Mouse (Mus musculus): ENCODE measurements around the gene Henmt1.

DNA sequence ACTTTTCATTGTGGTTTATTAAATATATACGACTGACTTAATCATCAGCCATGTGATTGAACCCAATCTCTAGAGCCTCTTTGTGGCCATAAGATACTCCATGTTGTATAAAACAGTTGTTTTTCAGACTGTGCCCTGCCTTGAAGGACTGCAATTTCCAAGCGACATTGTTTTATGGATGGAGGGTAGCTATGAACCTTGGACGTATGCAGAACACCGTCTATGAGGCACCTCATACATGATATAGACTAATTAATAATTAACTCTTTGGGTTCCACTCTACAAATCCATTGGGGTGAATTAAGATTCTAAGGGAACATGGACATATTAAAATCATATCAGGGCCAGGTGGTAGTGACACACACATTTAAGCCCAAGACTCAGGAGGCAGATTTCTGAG is 14.0 kb upstream of the Henmt1 start:
- no peak for TF ChIP-seq CTCF (IDR thresholded peaks at IDR 0.05; ENCODE audit: control insufficient read depth, insufficient read depth, insufficient read length)
- TF ChIP-seq MAX (IDR thresholded peaks at IDR 0.05), result no peak
- TF ChIP-seq USF1 (IDR thresholded peaks at IDR 0.05; ENCODE audit: low read depth), result no peak
- TF ChIP-seq MYOG (IDR thresholded peaks at IDR 0.05; ENCODE audit: control insufficient read depth, extremely low read depth, insufficient read length), result no peak
- TF ChIP-seq MYOD1 (IDR thresholded peaks at IDR 0.05; ENCODE audit: control insufficient read depth, insufficient read length, low read depth), result no peak
- TF ChIP-seq CEBPB (IDR thresholded peaks at IDR 0.05; ENCODE audit: low read depth), result no peak

Measured in C2C12 (cell line).